Mouse (Mus musculus): ENCODE measurements around the gene Minos1. TPM values are rescaled to one million over a fixed set of nuclear protein-coding genes. Genes with fewer than 3 reads are reported as not detected.

The Minos1 gene
- polyA plus RNA-seq, 1 experiment = 180 TPM

DNA sequence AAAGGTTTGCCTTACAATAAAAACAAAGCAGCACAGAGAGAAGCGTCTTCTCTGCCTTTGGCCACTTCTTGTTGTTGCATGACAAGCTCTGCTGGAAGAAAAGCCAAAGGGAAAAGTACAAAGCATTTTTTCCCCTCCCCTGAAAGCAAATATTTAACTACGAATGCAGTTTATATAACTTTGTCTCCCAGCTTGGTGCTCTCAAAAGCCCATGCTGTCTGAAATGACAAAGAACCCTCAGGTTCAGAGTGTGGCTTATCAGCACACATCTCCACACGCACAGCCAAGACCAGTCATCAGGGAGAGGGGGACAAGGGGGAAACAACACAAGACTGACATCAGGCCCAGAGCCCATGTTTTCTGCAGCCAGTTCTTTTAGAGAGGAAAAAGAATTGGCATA, 19.5 kb downstream of the Minos1 start:
- Histone ChIP-seq H3K4me1 (ENCODE audit: control insufficient read depth, insufficient read depth, low read length) (peaks cover 4% of the 10 kb centered on the region; the same call in 1 of the 2 replicates), H3K4me3 (ENCODE audit: insufficient read depth, low read length) (no peak overlapping the region), H3K27ac (ENCODE audit: insufficient read depth, low read length) (no peak overlapping the region)
- TF ChIP-seq CTCF (IDR thresholded peaks at IDR 0.05; ENCODE audit: extremely low read depth, insufficient read depth, low read length) (no peak), POLR2A (IDR thresholded peaks at IDR 0.05; ENCODE audit: extremely low read depth, insufficient read depth, low read length) (no peak)

DNA sequence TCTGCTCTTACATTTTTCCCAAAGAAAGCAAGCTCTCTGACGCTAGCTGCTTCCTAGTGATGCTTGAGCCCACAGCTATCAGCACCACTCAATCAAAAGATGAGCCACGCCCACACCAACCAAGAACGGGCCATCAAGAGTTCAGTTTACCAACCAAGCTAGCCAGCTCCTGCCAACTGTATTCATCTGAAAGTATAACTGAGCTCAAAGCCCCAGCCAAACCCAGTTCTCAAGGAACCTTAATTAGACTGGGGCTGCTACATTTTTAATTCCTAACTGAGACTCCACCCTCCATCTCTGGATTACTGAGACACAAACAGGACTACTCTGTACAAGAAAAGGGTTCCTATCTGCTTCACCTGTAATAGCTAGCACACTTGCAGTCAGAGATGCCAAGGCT, 20.1 kb downstream of the Minos1 start:
- TF ChIP-seq CTCF (IDR thresholded peaks at IDR 0.05; ENCODE audit: extremely low read depth, insufficient read depth, low read length) (no peak), POLR2A (IDR thresholded peaks at IDR 0.05; ENCODE audit: extremely low read depth, insufficient read depth, low read length) (no peak)
- Histone ChIP-seq H3K4me3 (ENCODE audit: insufficient read depth, low read length) (no peak overlapping the region), H3K27ac (ENCODE audit: insufficient read depth, low read length) (no peak overlapping the region), H3K4me1 (ENCODE audit: control insufficient read depth, insufficient read depth, low read length) (peaks cover 4% of the 10 kb centered on the region; the same call in 1 of the 2 replicates)

DNA sequence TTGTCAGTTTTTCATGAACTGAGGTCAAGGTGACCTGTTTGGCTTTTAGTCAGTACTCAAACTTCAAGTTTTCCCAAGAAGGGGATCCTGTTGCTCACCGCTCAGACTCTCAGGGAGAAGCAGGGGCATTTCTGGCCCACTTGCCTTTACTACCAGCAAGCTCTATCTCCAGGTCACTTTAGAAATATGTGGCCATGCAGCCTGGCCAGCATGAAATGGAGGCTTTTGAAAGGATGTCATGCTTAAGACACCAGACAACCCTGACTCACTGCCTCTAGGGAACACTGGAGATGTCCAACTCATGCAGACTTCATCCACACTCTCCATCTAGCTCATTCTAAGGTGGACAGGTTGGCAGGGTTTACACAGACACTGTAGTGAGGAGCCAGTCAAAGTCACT, 25.5 kb downstream of the Minos1 start:
- Histone ChIP-seq H3K4me1 (ENCODE audit: control insufficient read depth, insufficient read depth, low read length) (peaks cover 2% of the 10 kb centered on the region; the same call in 1 of the 2 replicates), H3K27ac (ENCODE audit: insufficient read depth, low read length) (no peak overlapping the region)
- TF ChIP-seq CTCF (IDR thresholded peaks at IDR 0.05; ENCODE audit: extremely low read depth, insufficient read depth, low read length) (no peak), POLR2A (IDR thresholded peaks at IDR 0.05; ENCODE audit: extremely low read depth, insufficient read depth, low read length) (no peak)

DNA sequence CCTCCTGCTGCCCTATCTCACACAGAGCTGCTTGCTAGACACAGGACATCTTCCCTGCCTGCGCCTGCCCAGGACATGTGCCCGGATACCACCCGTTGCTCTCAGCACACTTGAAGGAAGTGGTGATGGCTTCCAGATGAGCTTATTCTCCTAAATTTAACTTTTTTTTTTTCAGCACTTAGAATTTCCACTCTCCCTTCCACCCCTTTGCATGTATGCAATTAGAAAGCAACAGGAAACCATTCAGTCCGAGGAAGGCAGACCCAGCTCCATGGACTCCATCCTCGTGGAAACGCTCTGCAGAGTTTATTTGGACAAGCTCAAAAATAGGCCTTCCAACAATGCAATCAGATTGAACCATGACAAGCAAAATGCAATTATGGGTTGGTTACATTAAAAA, 29.4 kb downstream of the Minos1 start:
- H3K4me1 ChIP-seq (ENCODE audit: control insufficient read depth, insufficient read depth, low read length) = no peaks in the 10 kb centered on the region
- TF ChIP-seq CTCF (IDR thresholded peaks at IDR 0.05; ENCODE audit: extremely low read depth, insufficient read depth, low read length) (no peak), POLR2A (IDR thresholded peaks at IDR 0.05; ENCODE audit: extremely low read depth, insufficient read depth, low read length) (no peak)
- no peak overlapping the region for H3K4me3 ChIP-seq (ENCODE audit: insufficient read depth, low read length)
- no peak overlapping the region for H3K27ac ChIP-seq (ENCODE audit: insufficient read depth, low read length)

More for the DNA sequence above, 25.5 kb downstream of the Minos1 start:
- H3K4me3 ChIP-seq (ENCODE audit: insufficient read depth, low read length) = no peak overlapping the region

DNA sequence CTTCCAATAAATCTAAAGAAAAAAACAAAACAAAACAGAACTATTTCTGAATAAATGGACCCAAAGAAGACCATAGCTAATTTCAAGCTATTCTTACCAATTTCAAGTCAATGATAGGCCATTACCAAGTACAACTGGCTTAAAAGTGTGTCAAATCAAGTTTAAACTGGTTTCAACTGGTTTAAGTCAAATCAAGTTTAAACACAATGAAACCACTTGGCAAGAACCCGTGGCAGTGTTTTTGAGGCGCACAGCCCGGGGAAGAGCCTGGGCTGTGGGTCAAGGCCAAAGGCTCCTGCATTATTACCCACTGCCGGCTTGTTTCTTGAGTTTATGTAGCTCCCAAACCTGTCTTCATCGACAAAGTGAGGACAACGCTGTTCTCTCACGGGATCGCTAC, 30.6 kb downstream of the Minos1 start:
- TF ChIP-seq CTCF (IDR thresholded peaks at IDR 0.05; ENCODE audit: extremely low read depth, insufficient read depth, low read length) = no peak
- TF ChIP-seq POLR2A (IDR thresholded peaks at IDR 0.05; ENCODE audit: extremely low read depth, insufficient read depth, low read length) = no peak
- Histone ChIP-seq H3K27ac (ENCODE audit: insufficient read depth, low read length) (no peak overlapping the region), H3K4me1 (ENCODE audit: control insufficient read depth, insufficient read depth, low read length) (no peaks in the 10 kb centered on the region), H3K4me3 (ENCODE audit: insufficient read depth, low read length) (no peak overlapping the region)

DNA sequence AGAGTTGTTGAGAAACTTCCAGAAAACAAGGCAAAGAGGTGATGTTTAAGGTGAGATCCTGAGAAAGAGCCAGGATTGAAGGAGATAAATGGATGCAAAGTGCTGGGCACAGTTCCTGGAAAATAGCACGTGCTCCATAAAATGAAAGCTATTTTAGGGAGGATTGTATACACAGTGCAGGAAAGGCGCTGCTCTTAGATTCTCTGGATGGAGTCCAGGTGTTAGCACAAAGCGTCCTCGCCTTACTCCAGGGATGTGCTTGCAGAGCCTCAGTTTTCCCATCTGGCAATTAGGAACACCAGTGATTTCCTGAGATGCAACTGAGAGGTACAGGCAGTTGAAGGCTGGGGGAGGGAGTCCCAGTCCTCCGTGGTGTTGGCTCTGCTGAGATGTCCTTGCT, 34.7 kb downstream of the Minos1 start:
- no peak overlapping the region for H3K4me3 ChIP-seq (ENCODE audit: insufficient read depth, low read length)
- no peak overlapping the region for H3K27ac ChIP-seq (ENCODE audit: insufficient read depth, low read length)
- TF ChIP-seq CTCF (IDR thresholded peaks at IDR 0.05; ENCODE audit: extremely low read depth, insufficient read depth, low read length) = no peak
- no peak for TF ChIP-seq POLR2A (IDR thresholded peaks at IDR 0.05; ENCODE audit: extremely low read depth, insufficient read depth, low read length)
- H3K4me1 ChIP-seq (ENCODE audit: control insufficient read depth, insufficient read depth, low read length) = no peaks in the 10 kb centered on the region

DNA sequence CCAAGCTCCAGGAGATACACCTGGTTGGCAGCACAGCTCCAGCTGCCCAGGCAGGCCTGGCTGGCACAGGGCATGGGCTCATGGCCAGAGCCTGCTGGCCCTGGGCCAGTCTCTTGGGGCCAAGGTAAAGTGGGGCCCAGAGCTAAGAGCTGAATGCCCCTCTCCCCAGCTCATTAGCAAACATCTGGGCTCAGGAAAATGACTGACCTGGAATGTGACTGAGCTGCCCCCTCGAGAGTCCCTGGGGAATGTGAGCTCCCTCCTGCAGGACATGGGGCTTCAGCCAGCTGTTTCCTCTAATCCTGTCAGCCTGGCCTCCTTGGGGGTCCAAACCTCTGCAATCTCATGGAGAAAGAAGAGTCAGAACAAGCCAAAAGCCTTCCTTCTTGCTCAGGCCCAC, 35.5 kb downstream of the Minos1 start:
- H3K4me3 ChIP-seq (ENCODE audit: insufficient read depth, low read length) = no peak overlapping the region
- H3K27ac ChIP-seq (ENCODE audit: insufficient read depth, low read length) = no peak overlapping the region
- H3K4me1 ChIP-seq (ENCODE audit: control insufficient read depth, insufficient read depth, low read length) = no peaks in the 10 kb centered on the region
- TF ChIP-seq POLR2A (IDR thresholded peaks at IDR 0.05; ENCODE audit: extremely low read depth, insufficient read depth, low read length) (no peak), CTCF (IDR thresholded peaks at IDR 0.05; ENCODE audit: extremely low read depth, insufficient read depth, low read length) (no peak)

DNA sequence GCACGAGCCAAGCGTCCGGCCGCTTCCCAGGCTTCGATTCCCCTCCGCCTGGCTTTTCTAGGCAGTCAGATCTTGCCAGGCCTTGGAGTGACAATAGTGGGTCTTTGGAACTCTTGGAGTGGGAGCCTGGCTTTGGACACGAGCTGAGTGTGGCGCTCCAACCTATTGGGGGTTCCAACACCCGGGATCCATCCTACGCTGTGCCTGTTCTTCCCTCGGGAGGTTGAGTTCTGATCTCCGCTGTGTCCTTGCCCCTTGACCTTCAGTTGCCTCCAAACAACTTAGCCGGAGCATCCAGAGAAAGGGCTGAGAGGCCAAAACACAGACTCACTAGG, 37.8 kb downstream of the Minos1 start:
- TF ChIP-seq POLR2A (IDR thresholded peaks at IDR 0.05; ENCODE audit: extremely low read depth, insufficient read depth, low read length) (no peak), CTCF (IDR thresholded peaks at IDR 0.05; ENCODE audit: extremely low read depth, insufficient read depth, low read length) (no peak)
- H3K27ac ChIP-seq (ENCODE audit: insufficient read depth, low read length) = no peak overlapping the region
- no peaks in the 10 kb centered on the region for H3K4me1 ChIP-seq (ENCODE audit: control insufficient read depth, insufficient read depth, low read length)
- H3K4me3 ChIP-seq (ENCODE audit: insufficient read depth, low read length) = 0 out of 2 replicates have a peak overlapping the region, but pooled peaks have one; percentile 39

DNA sequence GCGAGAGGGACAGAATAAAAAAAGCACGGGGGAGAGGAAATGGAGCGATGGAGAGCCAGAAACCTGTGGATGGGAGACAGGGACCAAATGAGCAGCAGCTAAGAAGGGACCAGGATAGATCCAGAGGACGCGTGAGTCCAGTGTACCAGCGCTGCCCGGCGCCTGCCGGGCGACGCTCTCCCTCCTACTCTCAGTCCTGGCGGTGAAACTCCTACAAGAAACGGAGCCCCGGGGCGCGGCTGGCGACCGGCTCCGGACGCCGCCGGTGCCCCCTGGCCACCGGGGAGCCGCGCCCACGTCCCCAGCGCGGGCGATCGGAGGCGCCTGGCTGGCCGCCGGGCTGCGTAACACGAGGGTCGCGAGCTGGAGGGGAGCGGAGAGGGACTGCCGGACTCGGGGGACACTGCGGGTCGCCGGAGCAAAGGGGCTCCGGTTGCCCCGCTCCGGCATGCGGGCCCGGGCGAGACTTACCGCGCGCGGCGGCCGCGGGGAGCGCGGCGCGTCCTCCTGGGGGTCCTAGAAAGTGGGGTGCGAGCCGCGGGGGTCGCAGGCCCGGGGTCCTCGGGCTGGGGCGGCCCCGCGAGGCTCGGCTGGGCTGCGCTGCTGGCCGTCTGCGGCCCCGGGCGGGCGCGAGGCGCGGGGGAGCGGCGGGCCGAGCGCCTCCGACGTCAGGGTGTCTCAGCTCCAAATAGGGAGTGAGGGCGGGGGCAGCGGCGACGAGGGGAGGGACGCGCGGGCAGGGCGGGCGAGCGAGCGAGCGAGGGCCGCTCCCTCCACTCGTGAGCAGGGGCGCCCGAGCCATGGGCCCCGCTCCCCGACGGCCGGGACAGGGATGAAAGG, 38.3 kb downstream of the Minos1 start, which contains the start of gene Nbl1:
Nbl1 (minus strand) TSS at position 638 of the 840 bp plus-strand sequence.
- Histone ChIP-seq H3K27ac (ENCODE audit: insufficient read depth, low read length) (0 out of 2 replicates have a peak within 1 kb of the TSS, but pooled peaks have one; percentile 22), H3K4me1 (ENCODE audit: control insufficient read depth, insufficient read depth, low read length) (no peaks in the 10 kb centered on the region), H3K4me3 (ENCODE audit: insufficient read depth, low read length) (peak within 1 kb of the TSS; percentile 39)
- TF ChIP-seq POLR2A (IDR thresholded peaks at IDR 0.05; ENCODE audit: extremely low read depth, insufficient read depth, low read length) (no peak), CTCF (IDR thresholded peaks at IDR 0.05; ENCODE audit: extremely low read depth, insufficient read depth, low read length) (no peak)
